Mouse (Mus musculus) kidney, postnatal 25 days (tissue): ENCODE results near the gene Ugt1a7c.

Experiments used
- DNase-seq, 2 experiments: peaks; one replicate each; pipeline ENCODE4 v3.0.0; 2021; ENCODE audit warnings: mixed read lengths in 2 of 2

The Ugt1a7c gene

DNA sequence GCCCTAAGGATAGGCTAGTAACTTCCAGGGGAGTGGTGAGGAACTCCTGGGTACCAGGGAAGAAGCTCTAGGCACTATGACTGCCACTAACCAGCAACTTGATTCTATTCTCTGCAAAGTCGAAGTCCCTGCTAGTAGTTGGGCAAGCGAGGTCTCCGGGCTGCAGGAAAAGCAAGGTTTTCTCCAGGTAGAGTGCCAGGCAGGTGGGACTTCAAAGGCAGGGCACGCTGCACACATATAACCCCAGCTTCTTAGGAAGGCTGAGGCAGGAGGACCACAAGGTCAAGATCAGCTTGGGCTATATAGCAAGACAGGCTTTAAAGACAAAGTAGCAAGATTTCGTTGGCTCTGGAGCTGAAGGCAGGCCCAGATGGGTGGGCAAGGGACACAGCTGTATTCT lies 168.9 kb downstream of the Ugt1a7c start:
- no peak for DNase-seq

DNA sequence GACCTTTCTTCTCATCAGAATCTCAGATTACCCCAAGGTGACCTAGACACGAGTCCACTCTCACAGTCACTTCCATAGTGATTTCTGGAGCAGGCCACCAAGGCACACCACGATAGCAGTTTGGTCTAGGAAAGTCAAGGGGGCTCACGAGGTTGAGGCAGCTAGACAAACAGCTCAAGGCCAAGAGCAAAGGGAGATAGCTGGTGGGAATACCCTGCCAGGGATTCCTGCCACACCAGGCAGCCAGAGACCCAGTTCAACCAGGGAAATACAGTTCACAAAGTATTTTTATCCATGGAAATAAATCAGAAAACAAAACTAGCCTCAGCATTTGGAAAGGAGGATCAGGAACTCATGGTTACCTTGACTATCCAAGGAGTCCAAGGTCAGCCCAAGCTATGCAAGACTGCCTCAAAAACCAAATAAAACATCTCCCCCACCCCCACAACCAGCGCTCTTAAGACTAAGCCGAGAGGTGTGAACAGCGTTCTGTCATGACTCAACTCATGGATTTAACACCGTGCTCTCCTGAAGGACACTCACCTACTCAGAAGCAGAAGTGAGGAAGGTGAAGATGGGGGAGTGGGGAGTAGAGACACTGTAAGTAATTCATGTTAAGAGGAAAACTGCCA lies 169.5 kb downstream of the Ugt1a7c start:
- no peak for DNase-seq

DNA sequence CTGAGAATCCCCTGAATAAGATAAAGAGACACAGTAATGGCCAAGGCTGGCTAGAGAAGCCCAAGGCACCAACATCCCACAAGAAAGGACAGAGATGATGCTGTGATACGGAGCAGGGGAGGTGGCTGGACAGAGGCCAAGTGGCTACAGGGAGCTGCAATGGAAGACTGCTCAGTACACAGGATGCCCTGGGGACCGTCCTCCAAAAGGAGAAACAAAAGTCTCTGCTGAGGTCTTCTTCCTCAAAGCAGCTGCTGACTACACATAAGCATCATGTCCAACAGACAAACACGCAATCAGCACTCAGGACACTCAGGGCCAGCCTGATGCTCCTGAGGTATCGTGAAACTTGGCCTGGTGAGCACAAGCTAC lies 170.0 kb downstream of the Ugt1a7c start:
- no peak for DNase-seq

DNA sequence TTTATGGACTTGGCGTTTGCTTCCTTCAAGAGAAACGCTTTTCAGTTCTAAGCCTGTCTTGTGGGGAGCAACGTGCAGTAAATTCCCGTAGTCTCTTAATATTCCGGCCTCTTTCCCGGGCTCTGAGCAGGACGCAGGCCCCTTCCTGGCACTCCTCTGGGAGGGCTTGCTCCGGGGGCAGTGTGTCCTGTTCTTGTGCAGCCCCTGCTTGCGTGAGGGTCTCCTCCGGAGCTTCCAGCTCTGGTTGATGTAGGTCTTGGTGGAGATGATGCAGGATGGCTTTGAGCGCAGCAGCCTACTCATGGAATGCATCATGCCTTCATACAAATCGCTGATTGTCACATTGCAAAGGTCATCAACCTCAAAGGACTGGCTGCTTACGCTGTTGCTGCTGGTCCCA lies 171.3 kb downstream of the Ugt1a7c start:
- no peak for DNase-seq

DNA sequence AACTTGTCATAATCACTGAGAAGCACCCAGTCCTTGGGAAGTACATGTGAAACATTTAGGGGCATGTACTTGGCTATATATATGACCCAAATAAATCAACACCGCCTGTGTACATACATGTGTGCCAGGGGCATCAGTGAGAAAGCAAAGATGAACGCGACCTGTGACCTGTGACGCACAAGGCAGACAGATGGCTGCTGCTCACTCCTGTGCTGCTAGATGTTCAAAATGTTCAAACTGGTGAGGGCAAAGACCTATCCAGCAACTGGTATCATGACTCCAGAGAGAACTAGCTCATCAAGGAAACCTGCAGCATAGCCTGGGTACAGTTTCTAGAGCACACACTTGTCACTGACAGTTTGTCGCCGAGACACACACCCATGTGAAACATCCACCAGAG lies 172.6 kb downstream of the Ugt1a7c start:
- no peak for DNase-seq

DNA sequence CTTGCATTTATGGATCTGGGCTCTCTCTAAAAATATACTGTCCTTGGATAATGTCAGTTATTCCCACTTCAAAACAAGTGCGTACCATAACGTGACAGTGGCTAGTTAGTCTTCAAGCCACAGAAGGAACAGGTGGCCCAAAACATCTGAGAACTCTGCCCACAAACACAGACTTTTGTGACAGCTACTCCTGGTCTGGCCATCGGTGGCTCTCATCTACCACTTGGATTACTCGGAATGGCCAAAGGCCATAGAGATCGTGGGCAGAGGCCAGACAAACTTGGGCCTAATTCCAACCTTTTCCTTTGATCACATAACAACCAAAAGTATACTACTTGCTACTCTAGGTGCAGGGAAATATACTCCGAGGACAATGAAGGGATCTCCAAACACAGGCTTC lies 173.2 kb downstream of the Ugt1a7c start:
- DNase-seq, result no peak
